Mouse (Mus musculus): ENCODE data around the gene Vmn1r104. TPM values are rescaled to one million over a fixed set of nuclear protein-coding genes. Genes with fewer than 3 reads are reported as not detected.
"Not testable (repeated sequence)": the region's sequence is repeated elsewhere in the genome, so short reads cannot be mapped to it uniquely, and the experiment has no call there.

Vmn1r104 gene
- not detected in 2 replicates for polyA plus RNA-seq (2012; rRNA removed)

GRCm38 (mm10) chr7:20533537-20533936 lies at the start of gene Vmn1r104:
TSS of gene Vmn1r104 (plus strand) at chr7:20533837.
- H3K4me3 ChIP-seq (ENCODE audit: low read depth, low read length); H3K27me3 ChIP-seq (ENCODE audit: control insufficient read depth, insufficient read depth, low read length); H3K36me3 ChIP-seq (ENCODE audit: control insufficient read depth, insufficient read depth, low read length); H3K4me1 ChIP-seq (ENCODE audit: control insufficient read depth, insufficient read depth, insufficient read length, low read length); H3K27ac ChIP-seq (ENCODE audit: insufficient read depth, low read depth, low read length): not testable (repeated sequence)
- no CpG with 5 or more reads among the region's 3 CpGs for WGBS

GRCm38 (mm10) chr7:20510434-20510833 lies 23.2 kb upstream of the Vmn1r104 start, which contains the start of gene Vmn1r103:
TSS of gene Vmn1r103 (minus strand) at chr7:20510534.
- 14% methylated on average over 1 of the region's 3 CpGs for WGBS
- not testable (repeated sequence) for H3K36me3 ChIP-seq (ENCODE audit: control insufficient read depth, insufficient read depth, low read length); H3K4me1 ChIP-seq (ENCODE audit: control insufficient read depth, insufficient read depth, insufficient read length, low read length); H3K27me3 ChIP-seq (ENCODE audit: control insufficient read depth, insufficient read depth, low read length); H3K4me3 ChIP-seq (ENCODE audit: low read depth, low read length); H3K27ac ChIP-seq (ENCODE audit: insufficient read depth, low read depth, low read length)

GRCm38 (mm10) chr7:20545657-20546056 lies 12.0 kb downstream of the Vmn1r104 start, which contains the start of gene Gm5726:
TSS of gene Gm5726 (minus strand) at chr7:20545757.
- H3K4me1 ChIP-seq (ENCODE audit: control insufficient read depth, insufficient read depth, insufficient read length, low read length): not testable (repeated sequence)

DNA sequence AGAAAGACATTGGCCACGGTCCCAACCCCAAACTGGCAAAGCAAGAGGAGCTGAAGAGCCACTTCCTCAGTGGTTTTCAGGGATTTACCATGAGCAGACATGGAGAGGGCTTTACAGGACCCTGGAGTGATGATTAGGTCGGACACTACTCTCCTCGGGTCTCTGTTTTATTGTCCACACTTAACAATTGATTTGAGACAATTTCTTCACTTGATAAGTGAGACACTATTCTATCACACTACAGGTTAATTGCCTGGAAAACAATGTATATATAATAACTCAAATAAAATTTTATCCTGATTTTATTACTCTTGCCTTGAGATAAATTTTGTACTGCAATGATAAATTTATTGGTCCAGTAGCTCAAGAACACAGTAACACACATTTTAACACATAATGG lies 42.5 kb downstream of the Vmn1r104 start, which contains the start of gene Gm4141:
Gm4141 (minus strand) TSS at position 101 of the 400 bp plus-strand sequence.
- H3K4me1 ChIP-seq (ENCODE audit: control insufficient read depth, insufficient read depth, insufficient read length, low read length); H3K36me3 ChIP-seq (ENCODE audit: control insufficient read depth, insufficient read depth, low read length); H3K4me3 ChIP-seq (ENCODE audit: low read depth, low read length); H3K27ac ChIP-seq (ENCODE audit: insufficient read depth, low read depth, low read length); H3K27me3 ChIP-seq (ENCODE audit: control insufficient read depth, insufficient read depth, low read length): not testable (repeated sequence)
- WGBS: no CpG with 5 or more reads among the region's 3 CpGs

More at GRCm38 (mm10) chr7:20545657-20546056, 12.0 kb downstream of the Vmn1r104 start, which contains the start of gene Gm5726:
- not testable (repeated sequence) for H3K4me3 ChIP-seq (ENCODE audit: low read depth, low read length); H3K27me3 ChIP-seq (ENCODE audit: control insufficient read depth, insufficient read depth, low read length); H3K36me3 ChIP-seq (ENCODE audit: control insufficient read depth, insufficient read depth, low read length); H3K27ac ChIP-seq (ENCODE audit: insufficient read depth, low read depth, low read length)
- no CpG with 5 or more reads among the region's 1 CpGs for WGBS

Other genes starting within 250 kb of the Vmn1r104 start
- not detected in 2 replicates for gene Gm4133, start 199.8 kb upstream of the Vmn1r104 start, polyA plus RNA-seq (2012; rRNA removed)
- not detected in 2 replicates for gene Gm5728, start 158.4 kb upstream of the Vmn1r104 start, polyA plus RNA-seq (2012; rRNA removed)
- not detected in 2 replicates for gene Vmn1r100, start 115.9 kb upstream of the Vmn1r104 start, polyA plus RNA-seq (2012; rRNA removed)
- gene Vmn1r101, start 91.2 kb upstream of the Vmn1r104 start, polyA plus RNA-seq (2012; rRNA removed): not detected in 2 replicates
- gene Gm10670, start 58.9 kb upstream of the Vmn1r104 start, polyA plus RNA-seq (2012; rRNA removed): not detected in 2 replicates
- not detected in 2 replicates for gene Vmn1r103, start 23.3 kb upstream of the Vmn1r104 start, polyA plus RNA-seq (2012; rRNA removed)
- not detected in 2 replicates for gene Gm5726, start 11.9 kb downstream of the Vmn1r104 start, polyA plus RNA-seq (2012; rRNA removed)
- gene Gm4141, start 42.4 kb downstream of the Vmn1r104 start, polyA plus RNA-seq (2012; rRNA removed): not detected in 2 replicates
- gene Gm4513, start 65.2 kb downstream of the Vmn1r104 start, polyA plus RNA-seq (2012; rRNA removed): not detected in 2 replicates
- gene Vmn1r107, start 135.1 kb downstream of the Vmn1r104 start, polyA plus RNA-seq (2012; rRNA removed): not detected in 2 replicates
- gene Vmn1r111, start 169.4 kb downstream of the Vmn1r104 start, polyA plus RNA-seq (2012; rRNA removed): not detected in 2 replicates
- gene Gm10668, start 196.8 kb downstream of the Vmn1r104 start, polyA plus RNA-seq (2012; rRNA removed): not detected in 2 replicates
- gene Vmn1r112, start 237.3 kb downstream of the Vmn1r104 start, polyA plus RNA-seq (2012; rRNA removed): not detected in 2 replicates

Measured in small intestine, adult 2 months (tissue).